Mouse (Mus musculus) layer of hippocampus, adult 11-12 months (tissue): ENCODE data around the gene Sparc.
A peak's percentile ranks its signal among the peaks of the same experiment; 100 is the strongest.
"Not testable (repeated sequence)": the region's sequence is repeated elsewhere in the genome, so short reads cannot be mapped to it uniquely, and the experiment has no call there.

ENCODE experiments used
- DNase-seq: peaks from one replicate; pipeline ENCODE4 v3.0.0; 2022; ENCODE audit warnings: low spot score

The Sparc gene

DNA sequence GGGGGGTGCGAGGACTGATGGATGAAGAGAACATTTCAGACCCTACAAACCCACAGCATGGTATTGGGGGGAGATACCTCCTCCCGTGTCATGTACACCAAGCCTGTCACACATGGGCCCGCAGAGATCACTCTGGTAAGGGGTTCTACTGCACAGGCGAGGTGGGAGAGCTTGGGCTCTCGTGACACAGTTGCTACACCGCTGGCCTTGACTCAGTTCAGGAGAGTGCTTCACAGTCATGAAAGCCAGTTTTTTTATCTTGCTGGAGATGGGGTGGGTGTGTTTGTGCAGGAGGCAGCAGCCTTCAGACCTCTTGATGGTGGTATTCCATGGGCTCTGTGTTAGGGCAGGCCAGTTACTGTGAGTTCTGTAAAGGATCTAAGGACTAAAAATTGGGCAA is 13.1 kb upstream of the Sparc start:
- no peak for DNase-seq

DNA sequence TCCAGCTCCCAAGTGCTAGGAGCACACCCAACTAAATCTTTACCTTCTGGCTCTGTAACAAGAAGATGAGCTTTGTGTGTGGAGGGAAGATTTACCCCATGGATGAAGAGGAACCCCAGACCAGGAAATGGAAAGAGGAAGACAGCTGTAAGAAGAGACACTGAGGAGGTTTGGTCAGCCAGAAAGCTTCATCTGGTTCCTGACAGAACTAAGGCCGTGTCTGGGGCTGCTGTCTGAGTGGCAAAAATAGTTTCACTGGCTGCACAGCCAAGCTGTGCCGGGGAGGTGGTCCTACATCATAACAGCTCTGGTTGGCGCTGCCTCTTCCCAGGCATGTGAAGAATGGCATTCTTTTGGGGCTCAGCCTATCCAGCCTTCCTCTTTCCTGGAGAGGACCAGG is 10.0 kb upstream of the Sparc start:
- peak; percentile 40 for DNase-seq

GRCm38 (mm10) chr11:55429973-55430372 is 7.0 kb upstream of the Sparc start:
- no peak for DNase-seq

GRCm38 (mm10) chr11:55428186-55429012 is 5.4 kb upstream of the Sparc start:
- DNase-seq, result no peak

DNA sequence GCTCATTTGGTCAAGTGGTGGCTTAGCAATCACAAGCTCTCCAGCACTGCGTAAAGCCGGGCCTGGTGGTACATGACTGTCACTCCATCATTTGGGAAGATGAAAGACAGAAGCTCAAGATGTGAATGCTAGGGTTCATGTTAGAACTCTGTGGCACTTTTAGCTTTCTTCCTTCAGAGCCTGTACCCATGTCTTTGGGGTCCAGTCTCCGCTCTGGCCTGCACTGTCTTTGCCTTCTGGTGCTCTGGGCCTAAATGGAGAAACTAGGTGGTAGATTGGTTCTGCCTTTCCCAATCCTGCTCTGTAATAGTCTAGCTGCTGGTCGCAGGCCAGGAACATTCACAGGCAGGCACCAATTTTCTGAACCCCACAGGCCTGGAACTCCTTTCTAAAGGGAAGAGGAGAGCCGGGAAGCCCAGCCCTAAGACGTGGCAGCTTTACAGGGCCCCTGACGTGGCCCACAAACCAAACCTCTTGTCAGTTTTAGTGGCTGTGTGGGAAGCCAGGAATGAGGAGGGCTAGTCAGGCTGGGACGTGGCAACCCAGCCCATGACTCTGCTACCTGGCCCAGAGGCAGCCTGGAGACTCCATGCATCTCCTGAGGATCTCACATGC is 1.9 kb upstream of the Sparc start:
- no peak for DNase-seq

GRCm38 (mm10) chr11:55423756-55424155 is 773 bp upstream of the Sparc start:
- DNase-seq, result peak; percentile 56

DNA sequence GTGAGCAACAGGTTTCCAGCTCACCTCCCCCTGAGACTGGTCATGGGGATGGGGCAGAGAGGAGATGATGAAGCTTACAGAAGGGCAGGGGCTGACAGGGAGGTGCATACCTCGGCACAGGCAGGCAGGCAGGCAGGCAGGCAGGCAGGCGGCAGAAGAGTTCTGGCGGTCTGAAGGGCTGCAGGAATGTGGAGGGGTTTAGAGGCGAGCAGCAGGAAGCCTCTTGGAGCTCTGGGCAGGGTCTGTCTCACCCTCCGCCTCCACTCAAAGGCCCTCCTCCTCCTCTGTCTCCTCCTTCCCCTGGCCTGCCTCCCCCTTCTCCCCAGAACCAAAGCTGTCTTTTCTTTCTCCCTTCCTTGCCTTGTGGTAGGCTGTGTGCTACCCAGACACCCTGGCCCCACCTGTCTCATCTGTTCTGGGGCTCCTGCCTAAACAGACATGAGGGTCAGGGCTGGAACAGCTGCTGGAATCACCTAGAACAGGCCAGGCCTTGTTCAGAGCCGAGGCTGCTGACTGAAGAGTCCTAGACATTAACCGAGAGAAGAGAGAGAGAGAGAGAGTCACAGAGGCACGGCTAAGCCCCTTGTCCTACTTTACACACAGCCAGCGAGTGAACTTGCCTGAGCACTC is 3.2 kb downstream of the Sparc start:
- DNase-seq, result peak; percentile 41

DNA sequence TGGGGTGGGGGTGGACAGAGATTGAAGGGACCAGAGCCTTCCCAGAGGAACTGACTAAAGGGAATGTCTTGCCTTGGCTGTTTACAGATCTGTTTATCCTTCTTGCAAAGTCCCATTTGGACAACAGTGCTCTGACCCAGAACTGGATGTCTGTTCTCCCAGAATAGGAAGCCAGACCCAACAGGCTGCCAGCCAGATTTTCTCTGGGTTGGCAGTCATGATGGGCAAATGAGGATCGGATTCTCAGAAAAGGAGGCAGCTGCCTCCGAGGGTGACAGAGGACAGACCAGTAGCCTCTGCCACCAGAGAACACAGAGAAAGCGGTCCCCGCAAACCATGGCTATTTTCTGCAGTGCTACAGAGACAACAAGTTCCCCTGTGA is 3.7 kb downstream of the Sparc start:
- DNase-seq, result peak; percentile 67

- DNase-seq, result no peak
Observed at GRCm38 (mm10) chr11:55418704-55419061, 4.3 kb downstream of the Sparc start.

- no peak for DNase-seq
Observed at GRCm38 (mm10) chr11:55417898-55418703, 4.9 kb downstream of the Sparc start.

DNA sequence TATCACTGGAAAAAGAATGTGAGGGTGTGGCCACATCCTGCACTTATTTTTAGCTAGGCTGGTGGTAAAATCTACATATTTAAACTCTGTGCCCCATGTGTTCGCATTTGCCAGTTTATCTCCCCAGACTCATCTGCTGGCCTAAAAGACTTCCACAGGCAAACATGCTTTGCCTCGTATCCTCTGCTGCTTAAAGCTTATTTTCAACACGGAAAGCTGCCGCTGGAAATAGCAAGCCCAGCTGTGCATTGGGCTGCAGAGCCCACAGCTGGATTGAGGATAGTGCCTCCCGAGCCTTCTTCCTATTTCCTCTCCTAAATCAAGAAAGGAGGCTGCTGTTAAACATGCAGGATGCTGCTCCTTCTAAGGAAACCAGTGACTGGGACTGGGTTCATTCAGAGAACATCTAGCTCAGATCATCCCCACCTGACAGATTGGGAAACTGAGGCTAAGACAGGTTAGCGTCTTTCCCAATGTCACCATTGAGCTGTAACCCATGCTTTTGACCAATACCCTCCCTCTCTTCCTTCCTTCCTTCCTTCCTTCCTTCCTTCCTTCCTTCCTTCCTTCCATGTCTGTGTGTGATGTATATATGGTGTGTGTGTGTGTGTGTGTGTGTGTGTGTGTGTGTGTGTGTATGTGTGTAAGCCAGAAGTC is 6.2 kb downstream of the Sparc start:
- DNase-seq, result no peak

- DNase-seq, result not testable (repeated sequence)
Observed at GRCm38 (mm10) chr11:55415731-55416130, 7.3 kb downstream of the Sparc start.

DNA sequence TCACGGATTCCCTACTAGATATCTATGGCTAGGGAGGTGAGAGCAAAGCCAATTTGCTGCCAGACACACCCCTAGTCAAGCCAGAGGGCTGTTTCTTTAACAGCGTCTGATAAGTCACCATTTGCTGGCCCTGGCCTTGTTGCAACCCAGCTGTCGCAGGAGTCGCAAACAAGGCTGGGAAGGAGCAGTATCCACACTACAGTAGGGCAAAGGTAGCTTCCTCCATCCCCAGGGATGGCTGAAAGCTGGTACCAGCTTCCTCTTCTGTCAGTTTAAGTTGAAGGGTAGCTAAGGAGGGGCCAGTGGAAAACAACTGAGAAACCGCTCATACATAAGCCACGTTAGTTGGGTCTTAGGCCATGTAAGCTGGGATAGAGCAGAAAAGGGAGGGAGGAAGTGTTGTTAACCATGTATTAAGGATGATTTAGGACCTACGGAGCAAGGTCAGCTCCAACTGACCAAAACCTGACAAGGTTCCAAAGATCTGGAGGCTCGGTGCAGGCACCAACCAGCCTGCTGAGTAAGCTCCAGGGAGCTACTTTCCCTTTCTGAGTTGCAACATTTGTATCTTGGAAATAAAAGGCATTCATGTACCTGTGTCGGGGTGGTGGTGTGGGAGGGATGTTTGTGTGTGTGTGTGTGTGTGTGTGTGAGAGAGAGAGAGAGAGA is 7.8 kb downstream of the Sparc start:
- no peak for DNase-seq

DNA sequence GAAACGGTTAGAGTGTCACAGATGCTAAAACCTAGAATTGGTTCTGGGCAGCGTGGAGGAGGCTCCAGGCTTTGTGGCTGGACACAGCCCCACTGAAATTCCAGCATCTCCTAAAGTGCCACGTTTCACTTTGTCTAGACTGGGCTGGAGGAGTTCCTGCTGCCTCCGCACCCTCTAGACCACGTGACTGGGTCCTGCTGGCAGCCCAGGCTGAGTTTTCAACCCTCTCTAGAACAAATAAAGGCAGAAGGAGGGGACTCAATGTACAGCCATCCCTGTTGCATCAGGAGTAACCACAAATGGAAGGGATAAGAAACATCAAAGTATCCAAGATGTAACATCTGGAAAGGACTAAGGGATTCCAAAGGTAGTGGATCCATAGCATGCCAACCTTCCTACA is 8.7 kb downstream of the Sparc start:
- no peak for DNase-seq

GRCm38 (mm10) chr11:55413416-55413796 is 9.6 kb downstream of the Sparc start:
- no peak for DNase-seq

DNA sequence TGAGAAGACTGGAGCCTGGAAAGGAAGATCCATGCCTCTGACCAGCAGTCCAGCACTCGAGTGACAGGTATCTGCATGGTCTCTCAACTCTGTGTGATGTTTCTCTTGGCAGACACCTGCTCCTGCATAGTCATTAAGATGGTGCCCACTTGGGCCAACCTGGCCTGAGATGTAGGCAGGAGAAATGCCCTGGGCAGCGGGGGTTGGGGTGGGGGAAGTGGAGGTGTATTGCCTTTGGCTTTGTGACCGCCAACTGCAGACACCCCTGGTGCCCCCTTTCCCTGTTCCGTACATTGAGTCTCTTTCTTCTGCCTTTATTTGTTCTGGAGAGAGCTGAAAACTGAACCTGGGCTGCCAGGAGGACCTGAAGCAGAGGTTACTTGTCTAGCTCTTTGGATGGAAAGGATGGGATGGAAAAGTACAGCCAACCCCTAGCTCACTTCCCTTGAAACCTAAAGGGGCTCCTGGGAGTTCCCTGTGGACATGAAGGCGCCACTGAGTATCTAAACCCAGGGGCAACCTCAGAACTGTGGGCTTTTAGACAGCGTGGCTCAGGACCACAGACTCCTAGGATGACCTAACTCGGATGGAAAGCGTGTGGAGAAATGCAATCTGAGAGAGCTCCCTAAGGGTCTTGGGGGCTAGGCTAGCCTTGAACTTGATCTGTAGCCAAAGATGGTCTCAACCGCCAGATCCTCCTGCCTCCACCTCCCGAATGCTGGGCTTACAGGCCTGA is 10.1 kb downstream of the Sparc start:
- DNase-seq, result no peak

- no peak for DNase-seq
Observed at GRCm38 (mm10) chr11:55412034-55412433, 10.9 kb downstream of the Sparc start.

DNA sequence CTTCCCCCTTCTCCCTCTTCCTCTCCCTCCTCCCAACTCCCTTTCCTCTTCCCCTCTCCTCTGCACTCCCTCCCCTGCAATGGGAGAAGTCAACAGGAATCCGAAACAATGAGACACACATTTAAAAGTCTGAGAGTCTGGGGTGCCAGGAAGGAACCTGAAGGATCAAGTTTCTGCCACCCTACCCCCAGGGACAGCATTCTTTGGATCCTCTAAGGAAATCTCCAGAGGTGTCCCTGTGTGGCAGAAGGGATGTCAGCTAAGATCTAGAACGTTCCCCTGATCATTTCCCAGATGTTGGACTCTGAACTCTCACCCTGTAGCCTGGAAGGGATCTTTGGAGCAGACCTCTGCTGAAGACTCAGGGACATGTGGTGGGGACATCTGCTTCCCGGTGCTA is 12.5 kb downstream of the Sparc start:
- no peak for DNase-seq

DNA sequence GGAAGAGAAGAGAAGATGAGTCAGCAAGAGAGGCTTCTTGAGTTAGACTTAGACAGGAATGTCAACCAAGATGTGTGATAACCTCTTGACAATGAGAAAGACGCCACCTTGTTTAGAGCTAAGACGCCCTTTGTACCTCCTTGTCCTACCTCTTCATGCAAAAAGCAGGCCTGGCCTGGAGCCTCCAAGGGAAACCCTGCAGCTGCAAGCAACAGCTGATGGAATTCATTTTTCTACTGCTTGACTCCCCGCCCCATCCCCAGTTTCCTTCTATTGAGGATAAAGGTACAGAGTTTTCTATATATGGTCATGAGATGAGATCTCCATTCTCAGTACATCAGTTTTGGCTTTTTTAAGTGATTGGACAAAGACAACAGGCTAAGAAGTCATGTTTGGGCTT is 13.0 kb downstream of the Sparc start:
- DNase-seq, result no peak

- no peak for DNase-seq
Observed at GRCm38 (mm10) chr11:55407133-55407532, 15.8 kb downstream of the Sparc start.
